In the genomic region with DNA sequence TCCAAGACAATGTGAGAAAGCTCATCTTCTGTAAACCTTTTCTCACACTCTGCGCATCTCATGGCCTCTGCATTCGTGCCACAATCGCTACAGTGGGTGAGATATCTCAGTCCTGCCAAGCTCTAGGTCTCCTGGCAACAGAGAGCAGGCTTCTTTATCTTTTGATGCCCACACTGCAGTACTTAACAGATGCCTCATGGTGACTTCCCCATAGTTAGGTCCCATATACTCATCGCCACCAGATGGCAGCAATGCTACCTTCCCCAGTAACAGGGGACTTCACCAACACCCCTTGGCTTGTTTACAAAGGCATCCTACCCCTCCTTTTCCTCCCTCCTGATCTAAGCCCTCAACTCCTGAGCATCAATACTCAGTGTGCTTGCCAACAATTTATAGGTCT, we compare ENCODE assay signal across 7 mouse cellular contexts.
A peak's percentile ranks its signal among the peaks of the same experiment; 100 is the strongest.
DNase-seq lines count a peak whose midpoint lies in the region; ATAC-seq and TF ChIP-seq lines count a peak whose summit lies in the region.

No protein-coding gene starts in this region.

- DNase-seq in G1E (ENCODE audit: low spot score): peak; percentile 13
- peak; percentile 45 to 81 for DNase-seq in adrenal gland, adult (ENCODE audit: inconsistent age in 2 of 2, low spot score in 1 of 2)
- DNase-seq in hindbrain, embryonic 10.5 days (ENCODE audit: low spot score): peak; percentile 56
- DNase-seq in layer of hippocampus, adult 2 months (ENCODE audit: low spot score in 2 of 2): peak; percentile 52 to 62
- peak; percentile 88 for DNase-seq in lung, embryonic 14.5 days
- peak; percentile 14 to 47 for DNase-seq in right cerebral cortex, adult 2 months (ENCODE audit: low spot score in 2 of 2)

- H3K4me3 ChIP-seq in G1E (ENCODE audit: low read depth, low read length): no peak overlapping the region
- no peak overlapping the region for H3K4me3 ChIP-seq in embryonic fibroblast, embryonic 13.5 days (ENCODE audit: insufficient read depth, low read length)
- H3K4me3 ChIP-seq in hindbrain, embryonic 10.5 days: no peak overlapping the region
- H3K4me3 ChIP-seq in layer of hippocampus, adult 2 months: no peak overlapping the region
- H3K4me3 ChIP-seq in lung, embryonic 14.5 days (ENCODE audit: low read depth, low read length): no peak overlapping the region

- no peak for TF ChIP-seq POLR2A in embryonic fibroblast, embryonic 13.5 days (IDR thresholded peaks at IDR 0.05; ENCODE audit: low read depth, low read length)

- no peaks in the 10 kb centered on the region for H3K4me1 ChIP-seq in G1E (ENCODE audit: insufficient read depth, low read depth, low read length)
- H3K4me1 ChIP-seq in embryonic fibroblast, embryonic 13.5 days (ENCODE audit: control insufficient read depth, insufficient read depth, low read length): no peaks in the 10 kb centered on the region
- 0 out of 2 replicates have a peak, but pooled peaks cover 5% of the 10 kb centered on the region for H3K4me1 ChIP-seq in hindbrain, embryonic 10.5 days (replicated peaks)
- H3K4me1 ChIP-seq in lung, embryonic 14.5 days (ENCODE audit: insufficient read depth): no peaks in the 10 kb centered on the region

- no peaks in the 10 kb centered on the region for H3K27me3 ChIP-seq in G1E (ENCODE audit: insufficient read depth, low read length)
- H3K27me3 ChIP-seq in hindbrain, embryonic 10.5 days (ENCODE audit: insufficient read depth, poor library complexity, severe bottlenecking): no peaks in the 10 kb centered on the region
- no peaks in the 10 kb centered on the region for H3K27me3 ChIP-seq in lung, embryonic 14.5 days (ENCODE audit: insufficient read depth, low read length)

- no peak overlapping the region for H3K4me2 ChIP-seq in lung, embryonic 14.5 days

- no peak overlapping the region for H3K9ac ChIP-seq in lung, embryonic 14.5 days

- no peaks in the 10 kb centered on the region for H3K36me3 ChIP-seq in G1E (replicated peaks)
- H3K36me3 ChIP-seq in hindbrain, embryonic 10.5 days: no peaks in the 10 kb centered on the region
- no peaks in the 10 kb centered on the region for H3K36me3 ChIP-seq in lung, embryonic 14.5 days (ENCODE audit: insufficient read depth)

- no peaks in the 10 kb centered on the region for H3K9me3 ChIP-seq in G1E (replicated peaks)
- no peaks in the 10 kb centered on the region for H3K9me3 ChIP-seq in hindbrain, embryonic 10.5 days
- H3K9me3 ChIP-seq in lung, embryonic 14.5 days (ENCODE audit: low read depth, low read length): no peaks in the 10 kb centered on the region

- peak; percentile 63 for ATAC-seq in G1E (ENCODE audit: extremely low read depth, insufficient number of reproducible peaks, low FRiP score, poor library complexity, severe bottlenecking)
- ATAC-seq in lung, embryonic 14.5 days (ENCODE audit: insufficient read depth): peak; percentile 87; the same call in 1 of the 2 replicates

- H3K27ac ChIP-seq in embryonic fibroblast, embryonic 13.5 days (ENCODE audit: insufficient read depth, low read length): no peak overlapping the region
- H3K27ac ChIP-seq in hindbrain, embryonic 10.5 days: no peak overlapping the region
- no peak overlapping the region for H3K27ac ChIP-seq in layer of hippocampus, adult 2 months
- H3K27ac ChIP-seq in lung, embryonic 14.5 days (ENCODE audit: low read depth): no peak overlapping the region

- TF ChIP-seq CTCF in G1E (IDR thresholded peaks at IDR 0.05; ENCODE audit: low read depth, low read length): peak; percentile 49
- peak; percentile 39; the same call in 1 of the 2 replicates for TF ChIP-seq CTCF in embryonic fibroblast, embryonic 13.5 days (IDR thresholded peaks at IDR 0.05; ENCODE audit: borderline replicate concordance, insufficient read depth, low read length)
- peak; percentile 80 for TF ChIP-seq CTCF in layer of hippocampus, adult 2 months (conservative IDR thresholded peaks at IDR 0.05)
- peak; percentile 83 for TF ChIP-seq CTCF in lung, embryonic 14.5 days (IDR thresholded peaks at IDR 0.05; ENCODE audit: low read depth)

- 23% methylated on average over 4 of the region's 4 CpGs for WGBS in hindbrain, embryonic 10.5 days
- 29% methylated on average over 4 of the region's 4 CpGs for WGBS in lung, embryonic 14.5 days

Comparison
In these comparisons a context has a peak if more than half of its experiments do, and no peak if none do; other contexts are left out.
1. DNase-seq: peak in every context shown above with its lines; median percentile 88 in lung, embryonic 14.5 days; 63 in adrenal gland, adult; 57 in layer of hippocampus, adult 2 months; 56 in hindbrain, embryonic 10.5 days; 30 in right cerebral cortex, adult 2 months; 13 in G1E.